Mouse (Mus musculus): ENCODE measurements around the gene Gstt1. TPM values are rescaled to one million over a fixed set of nuclear protein-coding genes. Genes with fewer than 3 reads are reported as not detected.
"Not testable (repeated sequence)": the region's sequence is repeated elsewhere in the genome, so short reads cannot be mapped to it uniquely, and the experiment has no call there.

Gene Gstt1
- total RNA-seq, 2 experiments from 2014 or later, result 6.0 to 8.0 TPM

GRCm38 (mm10) chr10:75818641-75819040 lies 20.3 kb upstream of the Gstt1 start:
- DNase-seq (ENCODE audit: low spot score), result no peak

GRCm38 (mm10) chr10:75804217-75804616 lies 5.8 kb upstream of the Gstt1 start:
- DNase-seq (ENCODE audit: low spot score), result no peak

GRCm38 (mm10) chr10:75797619-75798175 lies 687 bp downstream of the Gstt1 start:
- peak; percentile 71 for DNase-seq (ENCODE audit: low spot score)

DNA sequence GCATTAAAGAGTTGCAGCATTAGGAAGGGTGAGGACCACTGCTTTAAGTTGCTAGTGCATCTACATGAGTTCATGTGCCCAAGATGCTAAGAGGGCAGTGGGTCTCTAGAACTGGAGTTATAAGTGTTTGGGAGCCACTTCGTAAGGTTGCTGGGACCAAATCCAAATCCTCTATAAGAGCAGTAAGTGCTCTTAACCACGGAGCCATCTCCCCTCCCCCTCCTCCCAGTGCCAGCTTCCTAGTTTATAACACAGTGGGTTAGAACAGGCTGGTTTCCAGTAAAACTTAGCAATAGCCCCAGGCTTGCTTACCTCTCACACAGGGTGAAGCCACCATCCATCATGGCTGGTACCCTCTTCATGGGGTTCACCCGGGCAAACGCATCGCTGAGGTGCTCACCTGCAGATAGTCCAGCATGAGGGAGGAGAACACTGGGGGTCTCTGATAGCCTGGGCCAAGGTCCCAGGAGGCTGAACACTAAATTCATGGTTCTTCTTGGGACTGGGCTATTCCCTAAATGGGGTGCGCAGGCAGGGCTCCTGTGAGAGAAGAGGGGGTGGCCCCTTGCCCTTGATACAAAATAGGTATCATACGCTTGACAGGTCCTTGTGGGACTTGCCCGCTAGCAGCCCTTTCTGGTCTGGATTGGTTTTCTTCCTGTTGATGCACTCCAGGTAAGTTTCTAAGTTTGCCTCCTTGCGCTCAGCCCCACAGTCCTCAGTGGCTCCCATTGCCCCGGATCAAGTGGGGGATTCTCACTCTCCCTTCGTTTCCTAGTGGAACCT lies 1.5 kb downstream of the Gstt1 start:
- no peak for DNase-seq (ENCODE audit: low spot score)

DNA sequence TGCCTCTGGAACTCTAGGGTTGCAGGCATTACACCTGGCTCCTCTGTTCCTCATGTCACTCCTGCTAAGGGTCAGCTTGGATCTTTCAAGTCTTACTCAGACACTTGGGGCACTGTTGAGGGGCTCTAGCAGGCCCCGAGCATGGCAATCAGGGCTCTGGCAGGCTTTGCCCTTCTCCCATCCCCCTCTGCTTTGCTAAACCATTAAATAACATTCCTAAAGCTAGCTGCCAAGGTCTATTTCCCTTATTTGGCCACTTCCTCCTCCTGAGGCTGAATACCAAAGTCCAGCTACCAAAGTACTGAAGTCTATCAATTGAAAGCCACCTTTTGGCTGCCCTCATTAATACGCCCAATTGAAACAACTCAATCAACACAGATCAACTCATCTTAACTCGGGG lies 3.5 kb downstream of the Gstt1 start:
- no peak for DNase-seq (ENCODE audit: low spot score)

DNA sequence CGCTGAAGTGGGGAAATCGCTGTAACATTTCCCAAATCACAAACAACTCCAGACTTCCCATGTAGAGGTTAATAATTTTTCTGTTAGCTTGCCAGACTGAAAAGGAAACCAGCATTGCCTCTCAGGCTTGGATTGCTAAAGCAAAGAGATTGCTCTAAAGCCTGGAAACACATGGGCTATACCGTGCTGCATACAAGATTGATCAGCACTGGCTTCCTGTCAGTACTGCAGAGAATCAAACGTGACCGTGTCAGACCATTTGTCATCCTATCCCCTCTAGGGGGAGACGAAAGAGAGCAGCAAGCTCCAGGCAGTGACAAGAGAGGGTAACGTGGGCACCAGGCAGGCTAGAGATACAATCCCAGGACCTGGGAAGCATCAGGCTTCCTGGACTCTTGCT lies 7.6 kb downstream of the Gstt1 start:
- no peak for DNase-seq (ENCODE audit: low spot score)

- DNase-seq (ENCODE audit: low spot score), result no peak
These were observed 8.5 kb downstream of the Gstt1 start for GRCm38 (mm10) chr10:75789841-75790240.

- DNase-seq (ENCODE audit: low spot score), result no peak
These were observed 9.2 kb downstream of the Gstt1 start for GRCm38 (mm10) chr10:75789081-75789735.

DNA sequence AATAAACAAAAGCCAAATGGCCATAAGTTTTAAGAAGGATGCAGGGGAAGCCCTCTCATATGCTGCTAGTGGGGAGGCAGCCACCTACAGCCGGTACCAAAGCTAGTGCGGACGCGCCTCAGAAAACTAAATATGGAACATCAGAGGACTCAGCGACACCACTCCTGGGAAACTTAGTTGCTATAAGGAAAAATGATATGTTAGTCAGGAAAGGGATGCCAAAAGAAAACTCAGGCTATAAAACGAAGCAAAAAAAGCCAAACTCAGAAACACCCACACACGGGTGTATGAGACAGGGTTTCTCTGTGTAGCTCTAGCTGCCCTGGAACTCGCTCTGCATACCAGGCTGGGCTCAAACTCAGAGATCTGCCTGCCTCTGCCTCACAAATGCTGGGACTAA lies 10.1 kb downstream of the Gstt1 start:
- no peak for DNase-seq (ENCODE audit: low spot score)

- DNase-seq (ENCODE audit: low spot score), result no peak
These were observed 12.9 kb downstream of the Gstt1 start for GRCm38 (mm10) chr10:75785442-75785841.

DNA sequence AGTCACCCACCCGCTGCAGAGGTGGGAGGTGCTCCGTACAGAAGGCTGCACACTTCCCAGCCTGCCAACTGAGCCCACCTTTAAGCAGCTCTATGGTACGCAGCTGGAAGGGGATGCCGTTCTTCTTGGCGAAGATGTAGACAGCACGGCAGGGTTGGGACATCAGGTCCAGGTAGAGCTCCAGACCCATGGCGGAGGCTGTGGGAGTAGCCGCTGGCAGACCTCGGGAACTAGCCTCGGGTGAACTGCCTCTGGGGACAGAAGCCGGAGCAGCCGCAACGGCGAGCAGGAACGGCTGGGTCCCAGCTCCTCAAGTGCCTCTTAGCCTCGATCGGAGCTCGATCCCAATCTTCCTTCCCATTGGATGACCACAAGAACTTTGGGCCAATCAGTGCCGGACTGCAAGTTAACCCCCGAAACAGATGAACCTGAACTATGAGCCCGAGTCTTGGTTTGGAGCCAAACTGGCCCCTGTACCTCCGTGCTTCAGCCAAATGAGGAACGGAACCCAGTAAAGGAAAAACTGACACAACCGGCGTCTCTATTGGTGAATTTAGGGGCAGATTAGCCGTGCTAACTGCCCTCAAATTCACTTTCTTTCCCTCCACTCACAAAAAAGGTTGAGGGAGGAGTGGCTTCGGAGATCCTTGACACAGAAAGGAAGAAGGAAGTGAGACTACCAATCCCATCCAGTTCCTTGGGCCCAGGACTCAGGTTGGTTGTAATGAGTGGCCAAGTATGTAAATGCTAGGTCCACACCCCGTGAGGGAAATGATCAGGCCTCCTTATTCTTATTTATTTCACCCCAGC lies 17.4 kb downstream of the Gstt1 start, which contains the start of the genes Gm20441 and Gstt3:
Gm20441 (minus strand) TSS at position 186 of the 810 bp plus-strand sequence.
Gstt3 (minus strand) TSS at position 646 of the 810 bp plus-strand sequence.
- DNase-seq (ENCODE audit: low spot score), result peak; percentile 75

DNA sequence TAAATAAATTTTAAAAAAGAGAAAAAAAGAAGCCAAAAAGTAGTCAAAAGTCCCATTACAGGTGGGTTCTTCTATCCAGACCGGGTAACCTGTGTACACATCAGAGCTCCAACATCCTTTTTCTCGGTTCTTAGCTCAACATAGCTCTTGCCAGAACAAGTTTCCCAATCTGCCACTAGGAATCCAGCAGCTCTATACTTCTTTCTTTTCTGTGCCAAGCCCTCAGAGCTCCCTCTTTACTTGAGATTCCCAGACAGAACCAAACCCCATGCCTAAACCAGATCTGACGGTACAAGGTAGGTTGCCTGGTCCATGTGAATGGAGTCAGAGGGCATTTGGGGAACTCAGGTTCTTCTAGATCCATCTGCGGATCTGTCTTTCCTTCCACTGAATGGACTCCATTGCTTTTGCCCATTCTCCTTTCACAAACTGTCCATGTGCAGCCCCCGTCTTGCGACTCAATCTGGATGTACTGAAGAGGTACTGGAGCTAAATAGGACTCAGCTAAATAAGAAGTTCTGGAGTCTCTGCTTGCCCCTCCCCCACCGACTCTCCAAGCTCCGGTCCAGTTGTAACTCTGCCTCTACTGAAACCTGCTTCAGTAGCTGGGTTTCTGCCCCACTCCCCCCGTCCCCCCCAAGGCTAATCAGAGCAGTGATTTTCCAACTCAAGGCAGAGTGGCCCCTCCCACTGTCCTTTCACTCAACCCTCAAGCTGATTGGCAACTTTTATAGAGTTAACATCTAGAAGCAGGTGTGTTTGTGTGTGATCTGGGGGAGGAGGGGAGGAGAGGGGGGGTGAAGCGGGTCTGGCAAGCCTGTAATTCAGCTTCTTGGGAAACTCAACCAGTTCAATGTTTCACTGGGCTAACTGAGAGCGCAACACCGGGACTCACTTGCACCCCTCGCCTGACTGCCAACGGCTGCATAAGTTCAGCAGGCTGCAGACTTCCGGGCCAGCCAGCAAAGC lies 18.9 kb downstream of the Gstt1 start:
- DNase-seq (ENCODE audit: low spot score), result no peak

GRCm38 (mm10) chr10:75777885-75778284 lies 20.5 kb downstream of the Gstt1 start:
- no peak for DNase-seq (ENCODE audit: low spot score)

GRCm38 (mm10) chr10:75776562-75776961 lies 21.8 kb downstream of the Gstt1 start:
- DNase-seq (ENCODE audit: low spot score), result no peak

GRCm38 (mm10) chr10:75774587-75774986 lies 23.8 kb downstream of the Gstt1 start:
- DNase-seq (ENCODE audit: low spot score), result no peak

DNA sequence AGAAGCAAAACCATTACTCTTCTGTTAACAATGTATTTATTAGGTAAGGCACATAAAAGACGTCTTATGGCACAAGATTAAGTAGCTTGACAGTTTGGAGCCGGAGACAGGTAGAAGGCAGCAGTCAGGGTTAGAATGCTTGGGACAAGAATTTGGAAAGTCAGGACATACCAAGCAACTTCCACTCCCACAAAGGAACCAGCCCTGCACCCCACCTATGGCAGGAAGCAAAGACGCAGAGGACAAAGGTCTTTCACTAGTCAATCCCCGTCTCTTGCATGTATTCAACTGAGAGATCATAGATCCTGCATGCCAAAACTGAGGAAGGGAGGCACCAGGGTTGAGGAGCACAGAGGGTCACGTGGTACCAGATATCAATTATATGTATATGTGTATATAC lies 24.3 kb downstream of the Gstt1 start:
- no peak for DNase-seq (ENCODE audit: low spot score)

DNA sequence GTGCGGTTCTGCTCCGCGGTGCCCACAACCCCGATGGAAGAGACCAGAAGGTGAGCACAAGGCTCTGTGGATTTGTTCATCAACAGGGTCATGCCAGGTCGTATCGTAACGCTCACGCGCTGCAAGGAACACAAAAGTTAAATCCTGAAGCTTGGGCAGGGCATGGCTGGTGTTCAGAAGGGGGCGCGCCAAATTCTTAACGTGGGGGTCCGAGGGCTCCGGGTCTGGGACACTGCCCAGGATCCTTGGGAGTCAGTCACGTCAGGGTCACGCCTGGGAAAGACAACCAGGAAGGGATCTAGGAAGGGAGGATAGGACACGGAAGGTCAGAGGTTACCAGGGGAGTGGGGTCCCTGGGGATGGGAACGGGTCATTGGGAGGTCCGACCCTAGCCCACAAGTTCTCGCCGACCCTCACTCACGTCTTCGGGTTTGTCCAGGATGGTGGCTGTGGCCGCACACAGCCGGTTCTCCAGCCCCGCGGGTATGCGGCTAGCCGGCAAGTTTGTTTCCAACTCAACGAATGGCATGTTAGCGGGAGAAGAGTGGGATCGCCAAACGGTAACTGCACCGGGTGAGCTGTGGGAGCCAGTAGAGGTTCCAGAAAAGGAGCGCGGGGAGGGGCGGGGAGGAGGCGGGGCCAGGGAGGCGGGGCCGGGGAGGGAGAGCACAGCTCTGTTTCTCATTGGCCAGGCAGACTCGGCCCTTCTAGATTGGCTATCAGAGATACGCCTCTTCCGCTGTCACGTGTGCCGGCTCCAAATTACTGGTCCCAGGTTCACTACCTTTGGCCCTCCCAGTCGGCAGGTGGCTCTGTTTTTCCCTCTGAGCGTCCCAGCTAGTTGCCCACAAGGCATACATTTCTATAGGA lies 25.4 kb downstream of the Gstt1 start, which contains the start of gene Ddt:
Ddt (minus strand) TSS at position 620 of the 870 bp plus-strand sequence.
- peak; percentile 81 for DNase-seq (ENCODE audit: low spot score)

GRCm38 (mm10) chr10:75767756-75768155 lies 30.6 kb downstream of the Gstt1 start:
- DNase-seq (ENCODE audit: low spot score), result not testable (repeated sequence)

DNA sequence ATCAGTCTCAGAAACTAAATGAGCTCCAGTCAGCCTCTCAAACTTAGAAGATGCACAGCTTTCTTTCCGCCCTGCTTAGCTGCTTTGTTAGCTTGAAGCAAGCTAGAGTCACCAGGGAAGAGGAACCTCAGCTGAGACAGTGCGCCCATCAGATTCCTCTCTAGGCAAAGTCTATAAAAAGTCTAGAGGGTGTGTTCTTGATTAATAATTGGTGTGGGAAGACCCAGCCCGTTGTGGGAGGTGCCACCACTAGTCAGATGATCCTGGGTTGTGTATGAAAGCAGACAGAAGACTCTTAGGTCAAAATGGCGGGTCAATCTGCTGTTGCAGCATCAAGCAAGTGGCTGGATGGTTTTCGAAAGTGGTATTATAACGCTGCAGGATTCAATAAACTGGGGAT lies 31.5 kb downstream of the Gstt1 start:
- DNase-seq (ENCODE audit: low spot score), result no peak
